Mouse (Mus musculus) lung, postnatal 0 days (tissue): ENCODE measurements around the gene Pelp1. TPM values are rescaled to one million over a fixed set of nuclear protein-coding genes. Genes with fewer than 3 reads are reported as not detected.
A peak's percentile ranks its signal among the peaks of the same experiment; 100 is the strongest.
"Not testable (repeated sequence)": the region's sequence is repeated elsewhere in the genome, so short reads cannot be mapped to it uniquely, and the experiment has no call there.

Experiments
- ATAC-seq: fragments of 200-750 bp; cut with Nextera tagmentation; 2 replicates; pipeline ENCODE4 v1.8.0; 2017; ENCODE audit warnings: moderate library complexity
- DNase-seq: peaks from one replicate; pipeline ENCODE4 v3.0.0-alpha.2; 2016; ENCODE audit warnings: low spot score
- H3K27ac ChIP-seq: fragments of 300-500 bp; sonication (generic); 2 replicates; pipeline ENCODE4 v1.5.1; 2014; ENCODE audit warnings: antibody characterized with exemption, mild to moderate bottlenecking, low read length, mixed read lengths
- H3K27me3 ChIP-seq: fragments of 300-500 bp; sonication (generic); replicated peaks from 2 replicates; pipeline ENCODE4 v1.6.1; 2014; ENCODE audit warnings: low read length, mixed read lengths; ENCODE audit not compliant: insufficient read depth
- H3K36me3 ChIP-seq: fragments of 300-500 bp; sonication (generic); 2 replicates; pipeline ENCODE4 v1.6.1; 2014; ENCODE audit warnings: low read length, mixed read lengths; ENCODE audit not compliant: insufficient read depth
- H3K4me1 ChIP-seq: fragments of 300-500 bp; sonication (generic); 2 replicates; pipeline ENCODE4 v1.6.1; 2014; ENCODE audit warnings: antibody characterized with exemption, low read depth, low read length, mixed read lengths; ENCODE audit not compliant: insufficient read depth
- H3K4me2 ChIP-seq: fragments of 300-500 bp; sonication (generic); replicated peaks from 2 replicates; pipeline ENCODE4 v1.6.1; 2014; ENCODE audit warnings: low read depth, mild to moderate bottlenecking, low read length, moderate library complexity, mixed read lengths
- H3K4me3 ChIP-seq: fragments of 300-500 bp; sonication (generic); 2 replicates; pipeline ENCODE4 v1.5.1; 2014; ENCODE audit warnings: low read depth, low read length
- H3K9ac ChIP-seq: fragments of 300-500 bp; sonication (generic); replicated peaks from 2 replicates; pipeline ENCODE4 v1.6.1; 2014; ENCODE audit warnings: low read depth, mild to moderate bottlenecking
- H3K9me3 ChIP-seq: fragments of 300-500 bp; sonication (generic); 2 replicates; pipeline ENCODE4 v1.6.1; 2016; ENCODE audit warnings: low read length, mixed read lengths
- CTCF ChIP-seq: IDR thresholded peaks from 2 replicates; pipeline ENCODE4 v1.5.1; 2016; ENCODE audit warnings: antibody characterized with exemption, mild to moderate bottlenecking
- EP300 ChIP-seq: IDR thresholded peaks from 2 replicates; pipeline ENCODE4 v1.6.1; 2016; ENCODE audit warnings: antibody characterized with exemption, mild to moderate bottlenecking, control low read depth
- WGBS: fragments of 180-500 bp; shearing (Covaris S2); extraction: QIAGEN DNeasy Blood & Tissue Kit; methylation state at CpG from one replicate; pipeline ENCODE4 v1.1.7; 2014; 5-methylcytosine and 5-hydroxymethylcytosine counted together
- polyA plus RNA-seq: library from polyadenylated mRNA; unstranded; fragments of >200 nt; fragmentation: Nextera tagmentation; extraction: Ambion mirVana; gene quantifications from 2 replicates; pipeline ENCODE4 v1.2.1, GENCODE M21; 2015

Pelp1 gene
- polyA plus RNA-seq, 1 experiment from 2014 or later: 9.1 TPM

DNA sequence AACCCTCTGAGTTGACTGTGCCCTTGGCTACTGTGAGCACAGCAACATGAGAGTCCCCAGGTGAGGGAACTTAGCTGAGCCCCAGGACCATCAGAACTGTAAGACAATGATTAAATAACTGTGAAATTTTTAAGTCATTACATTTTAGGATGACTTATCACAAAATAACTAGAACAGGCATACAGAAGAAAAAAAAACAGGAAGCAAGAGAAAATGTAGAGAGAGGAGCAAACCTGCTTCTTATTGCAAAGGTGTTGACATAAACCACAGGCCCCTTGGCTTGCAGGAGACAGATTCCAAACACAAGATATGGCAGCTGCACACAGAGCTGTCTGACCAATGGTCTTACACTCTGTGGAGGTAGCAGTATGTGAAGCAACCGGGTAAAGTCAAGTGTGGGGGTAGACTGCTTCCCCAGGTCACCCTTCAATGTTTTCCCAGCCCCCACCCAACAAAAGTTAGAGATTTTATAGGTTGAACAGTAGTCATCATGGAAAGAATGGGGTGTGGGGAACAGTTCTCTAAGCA is 29.3 kb downstream of the Pelp1 start:
- 73% methylated on average over 1 of the region's 1 CpGs for WGBS
- Histone ChIP-seq H3K4me3 (no peak overlapping the region), H3K27ac (no peak overlapping the region), H3K9ac (no peak overlapping the region), H3K9me3 (no peaks in the 10 kb centered on the region), H3K4me2 (no peak overlapping the region), H3K27me3 (no peaks in the 10 kb centered on the region), H3K36me3 (no peaks in the 10 kb centered on the region), H3K4me1 (no peaks in the 10 kb centered on the region)
- no peak for ATAC-seq
- TF ChIP-seq EP300: no peak
- no peak for DNase-seq

DNA sequence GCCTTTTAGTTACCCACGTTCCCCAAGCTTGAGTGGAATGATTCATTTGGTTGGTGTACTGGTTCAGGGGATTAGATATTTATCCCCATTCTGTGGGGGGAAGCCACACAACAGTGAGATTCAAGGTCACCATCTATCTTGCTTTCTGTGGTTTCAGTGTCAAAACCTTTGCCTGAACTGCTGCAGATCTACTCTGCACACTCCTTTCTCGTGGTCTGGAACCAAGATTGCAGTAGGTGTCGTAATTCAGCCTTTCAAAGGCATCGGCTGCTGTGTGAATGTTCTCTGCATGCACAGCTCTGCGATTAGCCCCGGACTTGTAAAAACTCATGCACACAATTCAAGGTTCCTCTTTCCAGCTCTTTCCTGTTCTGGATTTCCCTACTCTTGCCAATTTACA is 33.8 kb downstream of the Pelp1 start:
- no peak for DNase-seq
- Histone ChIP-seq H3K9me3 (no peaks in the 10 kb centered on the region), H3K27ac (no peak overlapping the region), H3K4me1 (no peaks in the 10 kb centered on the region), H3K27me3 (no peaks in the 10 kb centered on the region), H3K4me3 (no peak overlapping the region), H3K36me3 (no peaks in the 10 kb centered on the region), H3K9ac (no peak overlapping the region), H3K4me2 (no peak overlapping the region)
- no peak for TF ChIP-seq EP300
- no peak for TF ChIP-seq CTCF
- 74% methylated on average over 6 of the region's 6 CpGs for WGBS
- no peak for ATAC-seq

DNA sequence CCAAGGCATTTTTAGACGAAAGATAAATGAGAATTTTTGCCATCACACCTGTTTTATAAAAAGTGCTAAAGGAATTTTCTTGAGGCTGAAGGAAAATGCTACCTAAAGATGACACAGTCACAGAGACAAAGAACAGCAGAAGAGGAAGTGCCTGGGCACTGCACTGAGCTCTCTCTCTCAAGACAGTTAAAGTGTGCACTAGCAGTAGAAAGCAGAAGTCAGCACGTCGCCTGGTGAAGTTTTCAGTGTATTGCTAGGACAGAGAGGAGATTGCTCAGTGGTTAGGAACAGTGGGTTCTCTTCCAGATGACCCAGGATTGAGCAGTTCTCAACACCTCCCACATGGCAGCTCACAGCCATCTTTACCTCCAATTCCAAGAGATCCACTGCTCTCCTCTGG is 35.5 kb downstream of the Pelp1 start:
- H3K4me3 ChIP-seq: no peak overlapping the region
- peak; percentile 29 for DNase-seq
- H3K9me3 ChIP-seq: no peaks in the 10 kb centered on the region
- H3K27ac ChIP-seq: no peak overlapping the region
- H3K36me3 ChIP-seq: no peaks in the 10 kb centered on the region
- 56% methylated on average over 3 of the region's 3 CpGs for WGBS
- ATAC-seq: no peak
- H3K4me1 ChIP-seq: no peaks in the 10 kb centered on the region
- no peaks in the 10 kb centered on the region for H3K27me3 ChIP-seq
- no peak overlapping the region for H3K4me2 ChIP-seq
- no peak overlapping the region for H3K9ac ChIP-seq
- TF ChIP-seq EP300 (no peak), CTCF (no peak)

DNA sequence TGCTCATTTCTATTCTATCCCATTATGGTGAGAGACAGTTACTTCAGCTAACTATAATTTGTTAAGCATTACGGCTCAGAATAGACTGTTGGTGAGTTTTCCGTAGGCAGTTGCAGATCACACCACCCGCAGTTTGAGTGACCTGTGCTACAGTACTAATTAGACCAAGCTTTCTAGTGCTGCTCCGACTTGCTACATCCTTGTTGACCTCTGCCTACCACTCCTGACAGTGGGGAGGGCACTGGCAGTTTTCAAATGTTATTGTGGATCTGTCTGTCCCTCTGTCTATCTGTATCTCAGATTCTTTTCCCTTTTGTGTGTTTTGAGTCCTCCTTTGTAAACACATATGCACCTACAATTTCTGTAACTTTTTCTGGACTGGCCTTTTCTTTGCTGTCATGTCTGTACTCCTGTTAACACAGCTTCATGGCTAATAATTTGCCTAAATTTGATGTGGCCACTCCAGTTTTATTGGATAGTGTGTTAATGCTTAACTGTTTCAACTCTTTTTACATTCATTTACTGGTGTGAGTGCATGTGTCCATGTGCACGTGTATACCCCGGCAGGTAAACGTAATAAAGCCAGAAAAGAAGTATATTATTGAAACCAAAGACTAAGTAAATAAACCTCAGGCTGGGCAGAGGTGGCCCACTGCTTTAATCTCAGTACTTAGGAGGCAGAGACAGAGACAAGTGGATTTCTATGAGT is 36.8 kb downstream of the Pelp1 start:
- H3K4me3 ChIP-seq: no peak overlapping the region
- no peak overlapping the region for H3K27ac ChIP-seq
- no peak overlapping the region for H3K9ac ChIP-seq
- 53% methylated on average over 7 of the region's 7 CpGs for WGBS
- TF ChIP-seq CTCF: no peak
- no peak for TF ChIP-seq EP300
- no peaks in the 10 kb centered on the region for H3K27me3 ChIP-seq
- no peaks in the 10 kb centered on the region for H3K36me3 ChIP-seq
- DNase-seq: no peak
- H3K9me3 ChIP-seq: no peaks in the 10 kb centered on the region
- H3K4me2 ChIP-seq: no peak overlapping the region
- H3K4me1 ChIP-seq: no peaks in the 10 kb centered on the region
- ATAC-seq: no peak

DNA sequence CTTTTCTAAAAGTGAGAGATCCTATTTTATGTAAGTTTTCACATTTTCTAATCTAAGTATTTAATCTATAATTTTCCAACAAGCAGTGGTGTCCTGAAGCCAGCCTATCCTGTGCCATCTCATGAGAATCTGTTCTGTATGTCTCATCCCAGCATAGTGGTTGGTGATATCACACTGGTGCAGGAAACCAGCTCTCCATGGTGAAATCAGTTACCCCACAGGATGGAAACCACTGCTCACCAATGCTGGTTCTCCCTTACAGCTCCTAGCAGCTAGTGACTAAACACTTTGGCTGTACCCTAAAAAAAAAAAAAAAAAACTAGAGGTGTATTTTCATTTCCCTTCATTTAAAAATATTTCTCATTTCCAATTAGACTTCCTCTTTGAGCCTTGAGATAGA is 37.4 kb downstream of the Pelp1 start:
- Histone ChIP-seq H3K4me2 (no peak overlapping the region), H3K27me3 (no peaks in the 10 kb centered on the region), H3K4me1 (no peaks in the 10 kb centered on the region), H3K36me3 (no peaks in the 10 kb centered on the region), H3K27ac (no peak overlapping the region), H3K9ac (no peak overlapping the region), H3K4me3 (no peak overlapping the region), H3K9me3 (no peaks in the 10 kb centered on the region)
- DNase-seq (no peak), ATAC-seq (no peak)
- TF ChIP-seq CTCF: no peak
- no peak for TF ChIP-seq EP300

DNA sequence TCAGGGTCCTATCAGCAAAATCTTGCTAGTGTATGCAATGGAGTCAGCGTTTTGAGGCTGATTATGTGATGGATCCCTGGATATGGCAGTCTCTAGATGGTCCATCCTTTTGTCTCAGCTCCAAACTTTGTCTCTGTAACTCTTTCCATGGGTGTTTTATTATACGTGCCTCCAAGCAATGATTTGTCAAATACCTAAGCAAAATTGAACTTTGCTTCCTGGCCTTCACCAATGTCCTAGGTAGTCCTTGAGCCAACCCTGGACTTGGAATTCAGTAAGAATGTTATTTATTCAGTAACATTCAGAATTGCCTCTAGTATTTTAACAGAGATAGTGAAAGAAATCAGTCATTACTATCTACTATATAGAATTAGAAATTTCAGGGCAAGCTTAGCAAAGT is 41.2 kb downstream of the Pelp1 start:
- not testable (repeated sequence) for H3K9me3 ChIP-seq, H3K4me2 ChIP-seq, DNase-seq, H3K27ac ChIP-seq, H3K9ac ChIP-seq, H3K36me3 ChIP-seq, ATAC-seq, H3K4me3 ChIP-seq, H3K4me1 ChIP-seq, H3K27me3 ChIP-seq
- 63% methylated on average over 2 of the region's 2 CpGs for WGBS

DNA sequence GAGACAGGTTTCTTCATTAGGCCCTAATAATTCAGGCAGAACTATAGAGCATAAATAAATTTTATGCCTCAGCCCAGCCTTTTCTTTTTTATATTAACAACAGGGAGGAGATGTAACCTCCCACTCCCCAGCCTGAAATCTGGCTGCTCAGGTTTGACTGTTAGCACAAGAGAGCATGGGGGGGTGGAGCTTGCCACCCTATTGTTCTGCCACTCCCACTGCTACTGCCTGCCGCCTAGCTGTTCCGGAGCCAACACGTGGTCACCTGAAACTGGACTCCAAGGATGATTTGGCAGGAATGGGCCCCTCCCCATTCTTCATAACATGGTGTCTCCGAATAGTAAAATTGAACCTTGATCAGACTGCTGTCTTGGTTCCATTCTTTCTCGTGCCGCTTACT is 42.1 kb downstream of the Pelp1 start:
- H3K27me3 ChIP-seq, H3K27ac ChIP-seq, H3K9me3 ChIP-seq, H3K4me3 ChIP-seq, H3K4me2 ChIP-seq, H3K36me3 ChIP-seq, DNase-seq, H3K4me1 ChIP-seq, H3K9ac ChIP-seq, ATAC-seq: not testable (repeated sequence)
- 75% methylated on average over 6 of the region's 6 CpGs for WGBS
